Mouse (Mus musculus): ENCODE results near the gene Pir.

The Pir gene

DNA sequence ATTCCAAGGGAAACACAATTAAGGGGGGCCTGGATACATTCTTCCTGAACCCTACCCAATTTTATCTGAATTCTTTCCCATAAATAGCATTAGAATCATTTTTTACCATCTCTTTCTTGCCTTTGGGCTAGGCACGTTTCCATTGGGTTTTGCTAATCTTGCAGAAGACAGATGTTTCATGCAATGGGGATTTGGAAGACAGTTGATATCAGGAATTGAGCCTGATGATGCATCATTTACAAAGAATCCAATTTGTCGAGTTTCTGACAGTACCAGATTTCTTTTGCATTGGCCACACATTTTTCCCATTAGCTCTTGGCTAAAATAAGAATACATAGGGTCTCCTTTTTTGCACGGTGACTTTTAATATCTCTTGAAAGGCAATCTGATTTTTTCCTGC, 61.6 kb downstream of the Pir start:
- no peak for DNase-seq (ENCODE audit: low read depth, low spot score)

DNA sequence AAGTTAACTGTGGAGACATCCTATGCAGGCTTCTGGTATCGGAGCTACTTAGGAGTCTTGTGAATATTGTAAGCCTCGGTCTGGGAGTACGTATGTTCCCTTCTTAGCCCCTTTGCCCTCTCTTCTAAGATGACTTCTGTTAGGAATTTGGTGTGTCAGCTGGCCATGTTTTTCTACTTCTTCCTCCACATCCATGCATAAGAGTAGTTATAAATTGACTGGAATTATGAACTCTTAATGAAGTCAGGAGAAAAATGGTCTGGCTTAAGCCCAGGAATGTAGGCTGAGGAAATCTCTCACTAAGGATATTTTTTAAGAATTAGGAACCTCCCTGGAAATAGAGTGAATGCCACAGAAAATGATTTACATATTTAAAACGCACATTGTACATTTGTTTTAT, 69.4 kb downstream of the Pir start:
- DNase-seq (ENCODE audit: low read depth, low spot score), result no peak

DNA sequence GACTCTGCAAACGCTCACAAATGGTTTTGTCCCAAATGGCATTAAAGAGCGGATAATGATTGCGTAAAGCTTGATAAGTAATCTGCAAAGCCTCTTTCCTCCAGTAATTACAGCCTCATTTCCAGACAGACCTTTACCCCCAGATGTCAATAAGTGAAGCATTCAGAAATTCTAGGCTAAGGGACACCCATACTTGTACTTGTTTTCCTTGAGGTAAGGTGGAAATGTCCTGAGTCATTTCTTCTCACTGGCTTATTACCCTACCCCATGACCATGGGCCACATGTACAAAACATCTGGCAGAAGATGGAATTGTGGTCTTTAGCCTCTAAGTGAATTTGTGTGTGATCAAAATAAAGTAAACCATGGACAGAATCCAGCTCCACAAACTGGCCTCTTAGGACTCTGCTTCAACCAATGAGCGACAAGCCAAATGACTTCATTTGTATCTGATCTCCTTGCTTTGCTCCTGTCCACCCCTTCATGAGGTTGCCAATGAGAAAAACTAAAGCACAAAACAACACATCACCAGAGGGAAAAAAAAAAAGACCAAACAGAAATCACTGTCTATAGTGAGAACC, 76.3 kb downstream of the Pir start:
- DNase-seq (ENCODE audit: low read depth, low spot score), result no peak

DNA sequence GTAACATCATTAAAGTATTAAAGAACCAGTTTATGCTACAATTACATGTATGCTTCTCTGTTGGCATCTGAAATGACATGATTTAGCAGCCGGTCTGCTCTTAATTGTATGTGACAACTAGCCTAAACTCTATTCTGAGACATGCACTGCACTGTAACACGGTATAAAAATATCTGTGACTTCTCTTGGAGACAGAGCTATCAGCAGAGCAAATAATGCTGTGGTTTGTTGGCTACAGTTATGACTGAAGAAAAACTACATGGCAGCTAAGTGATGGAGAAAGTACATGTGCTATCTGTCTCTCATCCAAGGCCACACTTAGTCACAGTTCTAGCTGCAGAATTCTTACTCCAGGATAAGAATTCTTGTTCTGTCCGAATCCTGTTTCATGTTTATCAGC, 79.8 kb downstream of the Pir start:
- DNase-seq (ENCODE audit: low read depth, low spot score), result no peak

DNA sequence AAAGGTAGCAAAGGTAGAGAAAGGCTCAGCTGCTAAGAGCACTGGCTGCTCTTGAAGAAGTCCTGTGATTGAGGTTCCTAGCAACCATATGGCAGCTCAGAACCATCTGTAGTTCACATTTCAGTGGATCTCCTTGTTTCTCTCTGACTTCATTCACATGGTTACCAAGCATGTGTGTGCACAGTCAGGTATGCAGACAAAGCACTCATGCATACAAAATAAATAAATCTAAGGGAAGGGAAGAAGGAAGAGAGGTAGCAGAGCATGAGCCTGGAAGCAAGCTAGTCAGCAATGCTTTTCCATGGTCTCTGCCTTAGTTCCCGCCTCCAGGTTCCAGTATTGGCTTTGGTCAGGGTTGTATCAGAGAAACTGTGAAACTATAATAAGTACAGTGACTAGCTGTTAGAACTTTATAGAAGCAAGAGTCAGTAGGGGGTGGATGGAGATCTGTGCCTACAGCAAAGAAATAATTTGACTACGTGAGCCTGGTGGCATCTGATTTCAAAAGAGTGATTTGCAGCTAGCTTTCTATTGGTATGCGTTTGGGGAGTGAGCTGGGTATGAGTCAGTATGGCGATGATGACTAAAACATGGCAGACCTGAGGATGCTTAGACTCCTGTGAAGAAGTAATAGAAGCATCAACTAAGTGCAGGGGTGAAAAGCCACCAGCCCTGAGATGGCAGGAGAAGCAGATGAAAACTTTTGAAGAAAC, 96.1 kb downstream of the Pir start:
- DNase-seq (ENCODE audit: low read depth, low spot score), result no peak

DNA sequence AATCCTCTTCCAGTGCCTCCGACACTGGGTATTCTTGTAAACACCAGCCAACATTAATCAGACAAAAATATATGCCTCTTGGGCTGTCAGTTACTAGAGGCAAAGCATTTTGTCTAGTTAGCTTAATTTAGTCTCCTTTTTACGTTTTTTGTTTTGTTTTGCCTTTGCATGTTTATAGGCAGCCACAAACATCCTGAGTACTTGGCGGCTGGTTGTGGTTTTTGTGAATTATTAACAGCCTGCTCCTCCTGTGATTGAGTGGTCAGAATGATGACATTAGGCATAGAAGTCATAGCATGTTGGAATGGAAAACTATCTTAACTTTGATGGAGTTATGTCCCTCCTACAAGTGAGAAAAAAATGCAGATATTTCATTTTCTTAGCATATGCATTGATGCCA, 101.4 kb downstream of the Pir start:
- no peak for DNase-seq (ENCODE audit: low read depth, low spot score)

DNA sequence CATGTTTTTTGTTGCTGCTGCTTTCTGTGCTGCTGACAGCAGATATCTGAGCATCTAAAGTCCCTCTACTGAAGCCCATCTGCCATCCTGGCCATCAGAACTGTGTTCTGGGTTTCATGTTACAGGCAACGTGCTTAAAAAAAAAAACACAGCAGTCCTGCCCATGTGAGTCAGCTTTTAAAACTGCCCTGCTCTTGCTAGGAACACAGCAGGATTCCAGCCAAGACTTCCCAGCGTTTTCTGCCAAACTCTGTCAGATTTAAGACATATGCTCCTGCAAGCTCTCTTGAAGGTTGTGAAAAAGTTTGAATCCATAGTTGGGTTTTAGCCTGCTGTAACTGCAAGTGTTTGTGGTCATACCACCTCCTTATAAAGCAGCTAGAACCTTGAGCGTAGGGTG, 103.9 kb downstream of the Pir start, which contains the start of gene Vegfd:
Gene Vegfd (plus strand): TSS at position 298 of the 400 bp plus-strand sequence.
- no peak for DNase-seq (ENCODE audit: low read depth, low spot score)

DNA sequence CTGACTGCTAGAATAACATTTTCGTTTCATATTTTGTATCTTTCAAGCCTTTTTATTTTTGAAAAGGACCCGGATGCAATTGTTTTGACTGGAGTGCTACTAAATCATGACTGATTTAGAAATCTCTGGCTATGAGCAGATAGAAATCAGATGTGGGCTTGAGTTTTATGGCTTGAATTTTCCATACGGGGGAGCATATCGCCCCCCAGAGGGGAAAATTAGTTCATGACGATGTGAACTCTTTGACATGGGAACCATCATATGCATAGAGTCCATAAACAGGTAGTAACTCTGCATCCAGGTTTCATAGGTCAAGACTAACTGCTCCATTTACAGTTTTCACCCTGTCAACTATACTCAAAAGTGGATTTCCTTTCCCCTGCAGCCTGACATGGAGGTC, 105.4 kb downstream of the Pir start:
- no peak for DNase-seq (ENCODE audit: low read depth, low spot score)

DNA sequence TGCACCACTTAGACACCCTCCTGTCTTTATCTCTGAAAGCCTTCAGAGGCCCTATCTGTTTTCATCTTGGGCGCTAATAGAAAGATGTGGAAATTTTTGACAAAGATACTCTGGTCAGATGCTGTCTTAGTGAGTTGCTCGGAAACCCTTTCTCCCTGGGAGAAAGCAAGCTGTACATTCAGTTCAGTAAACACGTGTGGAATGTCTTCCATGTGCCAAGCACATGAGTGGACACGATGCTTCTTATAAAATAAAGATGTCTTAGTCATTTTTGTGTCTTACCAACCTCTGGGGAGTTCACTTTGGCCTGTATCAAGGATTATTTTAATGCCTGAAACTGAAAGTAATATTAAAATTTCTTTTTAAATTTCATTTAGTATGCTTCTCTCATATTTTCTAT, 110.5 kb downstream of the Pir start:
- DNase-seq (ENCODE audit: low read depth, low spot score), result no peak

DNA sequence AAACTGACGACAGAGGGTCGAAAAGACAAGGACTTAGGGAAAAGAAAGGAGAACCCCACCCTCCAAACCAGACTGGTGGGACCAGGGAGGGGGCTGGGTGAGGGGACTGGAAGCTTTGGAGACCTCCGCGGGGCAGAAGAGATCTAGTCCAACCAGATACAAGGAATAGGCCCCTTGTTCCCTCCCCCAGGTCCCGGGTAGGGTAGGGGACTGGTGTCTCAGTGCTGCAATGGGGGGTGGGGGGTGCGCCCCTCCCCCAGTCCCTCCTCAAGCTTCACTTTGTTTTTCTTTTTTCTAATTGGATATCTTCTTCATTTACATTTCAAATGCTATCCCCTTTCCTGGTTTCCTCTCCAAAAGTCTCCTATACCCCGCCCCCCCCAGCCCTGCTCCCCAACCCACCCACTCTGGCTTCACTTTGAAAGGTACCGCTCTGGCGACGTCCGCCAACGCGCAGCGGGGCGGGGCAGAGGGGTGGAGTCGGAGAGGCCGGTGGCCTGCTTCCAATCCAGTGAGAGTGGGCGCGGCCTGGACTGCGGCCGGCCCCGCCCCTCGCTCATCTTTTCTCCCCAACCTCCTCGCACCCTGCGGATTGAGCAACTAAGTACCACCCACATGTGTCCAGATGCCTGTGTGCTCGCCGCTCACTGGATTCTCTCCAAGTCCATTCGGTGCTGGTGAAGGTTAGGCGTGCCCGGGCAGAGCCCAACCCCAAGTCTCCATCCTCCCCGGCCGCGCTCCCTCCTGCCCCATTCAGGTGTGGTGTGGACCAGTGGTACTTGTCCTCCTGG, 112.6 kb downstream of the Pir start:
- DNase-seq (ENCODE audit: low read depth, low spot score), result peak; percentile 97

DNA sequence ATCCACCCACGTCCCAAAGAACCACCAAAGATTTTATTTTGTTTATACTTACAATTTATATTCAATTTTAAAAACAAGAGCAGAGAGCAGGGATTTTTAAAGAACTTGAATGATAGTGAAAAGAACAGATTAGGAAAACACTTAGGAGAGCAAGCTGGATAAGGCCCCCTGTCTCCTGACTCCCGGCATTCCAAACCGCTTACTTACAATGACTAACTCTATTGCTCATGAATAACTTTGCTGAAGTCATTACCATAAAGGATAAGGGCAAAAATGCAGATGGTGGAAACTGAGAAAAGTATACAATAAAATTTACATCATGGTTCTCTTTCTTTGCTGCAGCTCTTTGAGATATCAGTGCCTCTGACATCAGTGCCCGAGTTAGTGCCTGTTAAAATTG, 124.9 kb downstream of the Pir start:
- DNase-seq (ENCODE audit: low read depth, low spot score), result no peak

DNA sequence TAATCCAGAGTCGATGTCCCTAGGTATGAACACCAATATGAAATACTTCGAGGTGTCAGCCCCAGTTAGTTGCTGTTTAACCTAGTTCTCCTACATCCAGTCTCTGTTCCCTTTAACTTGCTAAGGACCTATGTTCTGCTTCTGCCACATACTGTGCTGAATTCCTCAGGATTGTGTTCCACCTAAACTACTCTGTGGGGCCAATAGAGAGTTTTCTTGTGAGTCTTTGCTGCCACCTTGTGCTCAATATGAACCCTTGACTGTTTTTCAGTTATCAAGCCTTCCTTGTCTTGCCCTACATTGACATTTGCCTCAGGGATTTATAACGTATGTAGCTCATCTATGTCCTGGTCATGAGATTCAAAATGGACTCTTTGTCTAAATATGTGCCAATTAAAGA, 129.3 kb downstream of the Pir start:
- peak; percentile 58 for DNase-seq (ENCODE audit: low read depth, low spot score)

DNA sequence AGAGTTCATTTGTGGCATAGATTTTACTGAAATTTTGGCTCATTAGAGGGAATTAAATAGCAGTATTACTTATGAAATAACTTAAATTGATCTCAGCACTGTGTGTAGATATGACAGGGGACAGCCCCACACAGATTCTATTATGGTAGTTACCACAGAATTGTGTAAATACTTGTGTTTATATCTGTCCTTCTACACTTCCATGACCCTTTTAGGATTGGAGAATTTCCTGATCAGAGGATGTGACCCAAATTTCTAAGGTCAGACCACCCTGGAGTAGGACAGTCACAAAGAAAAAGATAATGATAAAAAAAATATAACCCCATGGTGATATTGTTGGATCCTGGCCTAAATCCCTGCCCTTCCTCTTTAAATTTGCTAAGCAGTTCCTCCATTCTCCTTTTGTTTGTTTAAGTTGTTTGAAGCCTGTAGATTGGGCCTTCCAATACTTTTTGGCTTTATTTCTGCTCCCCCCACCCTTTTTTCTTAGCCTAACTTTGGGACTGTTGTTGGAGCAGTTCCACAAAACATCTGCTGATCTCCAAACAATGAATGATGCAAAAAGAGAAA, 136.0 kb downstream of the Pir start:
- no peak for DNase-seq (ENCODE audit: low read depth, low spot score)

DNA sequence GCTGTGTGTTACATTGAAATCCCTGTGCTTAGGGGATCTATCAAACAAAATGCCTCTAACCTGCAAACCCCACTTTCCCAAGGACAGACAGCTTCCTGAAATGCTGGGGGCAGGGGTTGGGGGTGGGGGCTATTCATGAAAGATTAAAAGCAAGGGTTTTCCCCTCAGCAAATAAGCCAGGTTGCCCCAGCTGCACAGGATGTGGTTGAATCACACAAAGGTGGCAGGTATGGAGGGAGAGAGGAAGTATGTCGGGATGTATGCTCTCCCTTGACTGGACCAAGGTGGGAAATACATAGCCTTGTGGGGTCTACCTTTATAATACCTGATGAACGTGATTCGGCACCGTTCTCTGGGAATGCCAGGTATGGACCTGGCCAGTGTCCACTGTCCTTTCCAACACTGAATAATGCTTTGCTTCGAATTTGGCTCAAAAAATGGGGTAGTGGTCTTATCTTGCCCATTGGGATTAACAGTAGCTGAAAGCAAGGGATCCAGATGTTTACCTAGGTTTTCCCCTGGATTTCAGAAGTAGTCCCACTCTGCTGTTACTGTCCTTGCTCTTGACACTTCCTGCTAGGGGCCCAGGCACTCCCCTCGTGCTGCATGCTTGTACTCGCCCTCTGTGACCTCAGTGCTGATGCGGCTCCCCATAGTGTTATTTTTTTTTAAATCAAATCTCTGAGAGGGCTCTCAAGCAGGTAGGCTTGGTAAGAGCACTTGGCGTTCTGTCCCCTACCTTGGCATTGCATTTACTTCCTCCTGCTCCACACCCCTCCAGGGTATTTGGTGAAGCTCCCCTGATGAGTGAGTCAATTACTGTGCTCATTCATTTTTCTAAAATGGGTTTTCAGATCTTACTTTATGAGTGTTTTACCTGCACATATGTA, 137.2 kb downstream of the Pir start:
- DNase-seq (ENCODE audit: low read depth, low spot score), result no peak

DNA sequence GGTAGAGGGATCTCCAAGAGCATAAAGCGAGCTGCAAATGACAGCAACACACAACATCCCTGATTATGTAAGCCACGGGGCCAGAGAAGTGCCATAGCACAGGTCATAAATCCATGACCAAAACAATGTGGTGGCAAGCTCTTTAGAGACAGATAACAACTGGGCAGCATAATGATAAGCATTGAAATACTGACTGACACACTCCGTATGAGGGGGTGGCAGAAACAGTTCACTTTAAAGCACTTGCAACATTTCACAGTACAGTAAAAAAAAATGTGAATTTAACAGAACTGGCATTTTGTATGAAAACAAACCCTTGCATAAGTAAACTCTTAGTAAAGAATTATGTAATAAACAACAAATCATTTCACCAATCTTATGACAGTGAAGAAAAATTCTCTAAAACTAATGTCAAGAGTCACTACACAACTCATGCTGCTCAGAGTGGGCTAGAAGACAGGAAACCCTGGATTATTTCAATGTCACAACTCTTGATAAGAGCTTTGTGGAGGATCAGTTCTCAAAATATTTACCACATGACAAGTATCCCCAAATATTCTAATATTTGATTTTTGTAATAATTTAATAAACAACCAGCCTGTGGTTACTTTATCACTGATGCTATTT, 139.2 kb downstream of the Pir start:
- DNase-seq (ENCODE audit: low read depth, low spot score), result no peak

DNA sequence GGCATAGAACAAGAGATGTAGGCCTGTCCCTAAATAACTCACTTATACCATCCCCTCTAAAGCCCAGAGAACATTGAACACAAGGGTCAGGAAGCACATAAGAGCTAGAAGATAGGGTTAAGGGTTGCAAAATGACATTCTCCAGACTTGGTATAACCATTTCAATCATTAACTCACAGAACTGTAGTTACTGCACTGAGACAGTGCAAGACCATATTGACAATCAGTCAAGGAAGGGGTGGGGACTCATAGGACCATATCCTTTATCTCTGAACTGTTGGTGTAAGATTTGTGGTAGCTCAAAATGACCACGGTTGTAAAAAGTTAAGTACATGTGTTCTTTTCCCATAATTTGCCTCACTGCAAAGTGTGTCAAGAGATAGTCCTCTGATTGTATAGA, 141.4 kb downstream of the Pir start:
- DNase-seq (ENCODE audit: low read depth, low spot score), result no peak

DNA sequence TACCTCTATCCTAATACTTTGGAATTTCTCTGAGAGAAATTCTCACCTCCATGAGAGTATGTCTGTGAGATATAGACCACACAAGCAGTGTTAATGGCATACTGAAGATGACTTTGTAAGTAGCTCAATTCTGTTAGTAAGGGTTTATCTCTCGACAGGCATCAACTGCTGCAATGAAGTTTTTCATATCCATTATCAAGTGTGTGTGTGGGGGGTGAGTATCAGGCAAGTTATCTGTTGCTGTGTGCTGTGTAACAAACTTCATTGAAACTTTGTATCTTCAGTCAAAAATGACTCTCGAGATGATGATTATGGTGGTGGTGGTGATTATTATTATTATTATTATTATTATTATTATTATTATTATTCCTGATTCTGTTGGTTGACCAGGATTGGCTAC, 147.6 kb downstream of the Pir start:
- no peak for DNase-seq (ENCODE audit: low read depth, low spot score)

DNA sequence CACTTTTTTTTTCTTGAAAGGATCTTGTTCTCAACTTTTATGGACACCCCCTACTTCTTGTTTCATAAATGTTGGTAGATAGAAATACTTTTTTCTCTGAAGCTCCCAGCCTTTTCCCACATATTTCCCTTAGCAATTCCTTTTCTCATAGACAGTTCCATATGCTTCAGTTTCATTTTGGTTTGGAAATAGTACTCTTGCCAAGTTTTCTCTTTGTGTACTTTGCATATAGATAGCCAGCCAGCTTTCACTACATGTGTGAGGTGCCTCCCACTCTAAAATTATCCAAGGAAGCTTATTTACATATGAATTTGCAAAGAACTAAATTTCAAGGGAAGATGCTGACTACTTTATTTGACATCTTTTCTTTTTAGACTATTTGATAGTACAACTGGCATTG, 148.8 kb downstream of the Pir start:
- no peak for DNase-seq (ENCODE audit: low read depth, low spot score)

DNA sequence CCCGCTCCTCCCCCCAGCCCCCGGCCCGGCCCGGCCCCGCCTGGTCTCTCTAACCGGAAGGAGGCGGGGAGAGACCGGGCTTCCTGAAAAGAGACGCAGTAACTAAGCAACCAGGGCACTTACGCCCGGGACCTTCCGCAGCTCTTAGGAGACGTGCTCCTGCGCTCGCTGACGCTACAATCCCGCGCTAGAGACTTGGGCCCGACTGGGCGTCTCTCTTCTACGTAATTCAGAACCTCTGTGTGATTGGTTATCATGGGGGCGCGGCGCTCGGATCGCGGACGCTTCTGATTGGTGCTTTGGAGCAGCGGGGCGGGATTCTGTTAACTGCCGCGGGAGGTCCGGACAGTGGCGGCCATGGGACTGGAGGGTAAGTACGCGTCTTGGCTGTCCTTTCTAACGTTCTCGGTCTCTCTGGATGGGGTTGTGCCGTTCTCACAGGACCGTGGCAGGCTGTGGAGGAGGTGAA, 150.3 kb downstream of the Pir start, which contains the start of gene Piga:
Gene Piga (plus strand): TSS at position 317 of the 469 bp plus-strand sequence.
- peak; percentile 97 for DNase-seq (ENCODE audit: low read depth, low spot score)

DNA sequence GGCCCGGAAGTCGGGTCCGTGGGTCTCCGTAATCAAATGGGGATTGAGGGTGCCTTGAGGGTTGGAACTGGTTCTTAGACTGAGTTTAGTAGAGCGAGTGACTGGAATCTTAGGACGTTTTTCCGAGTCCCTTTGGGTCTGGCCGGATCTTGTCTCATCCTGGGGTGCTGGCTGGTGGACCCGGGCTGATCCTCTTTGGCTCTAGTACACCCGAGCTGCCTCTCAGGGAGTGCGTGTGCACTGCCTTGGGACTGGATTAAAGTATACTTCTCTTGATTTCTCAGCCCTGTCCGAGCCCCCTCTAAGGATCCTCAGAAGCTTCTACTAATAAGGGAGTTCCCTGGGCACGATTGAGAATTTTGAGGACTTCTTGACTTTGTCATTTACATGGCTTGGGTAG, 150.8 kb downstream of the Pir start:
- DNase-seq (ENCODE audit: low read depth, low spot score), result no peak

DNA sequence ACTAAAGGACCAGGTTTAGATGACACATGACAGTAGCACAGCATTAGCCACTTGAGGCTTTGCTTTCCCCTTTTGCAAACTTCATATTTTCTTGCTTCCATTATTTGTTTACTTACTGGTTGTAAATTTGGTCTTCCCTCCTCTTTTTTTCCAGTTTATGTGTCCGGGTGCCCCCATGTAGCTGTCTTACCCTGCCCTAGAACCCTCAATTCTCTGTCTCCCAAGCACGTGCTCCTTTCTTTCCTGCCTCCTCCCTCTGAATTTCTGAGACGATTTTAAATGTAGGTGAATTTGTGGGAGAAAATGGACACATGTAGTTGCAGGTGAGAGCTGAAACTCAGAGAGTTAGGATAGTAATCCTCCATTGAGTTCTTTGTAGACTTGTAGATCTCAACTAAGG, 151.3 kb downstream of the Pir start:
- DNase-seq (ENCODE audit: low read depth, low spot score), result no peak

Data from ZHBTc4 (cell line).